Mouse (Mus musculus) kidney, postnatal 10 days (tissue): ENCODE measurements around the gene Aqr.

ENCODE experiments used
- DNase-seq: peaks from one replicate; pipeline ENCODE4 v3.0.0; 2021; ENCODE audit warnings: mixed read lengths

The Aqr gene

GRCm38 (mm10) chr2:114133355-114133754 is 53.5 kb downstream of the Aqr start:
- DNase-seq = no peak

GRCm38 (mm10) chr2:114130657-114131056 is 56.2 kb downstream of the Aqr start:
- no peak for DNase-seq

DNA sequence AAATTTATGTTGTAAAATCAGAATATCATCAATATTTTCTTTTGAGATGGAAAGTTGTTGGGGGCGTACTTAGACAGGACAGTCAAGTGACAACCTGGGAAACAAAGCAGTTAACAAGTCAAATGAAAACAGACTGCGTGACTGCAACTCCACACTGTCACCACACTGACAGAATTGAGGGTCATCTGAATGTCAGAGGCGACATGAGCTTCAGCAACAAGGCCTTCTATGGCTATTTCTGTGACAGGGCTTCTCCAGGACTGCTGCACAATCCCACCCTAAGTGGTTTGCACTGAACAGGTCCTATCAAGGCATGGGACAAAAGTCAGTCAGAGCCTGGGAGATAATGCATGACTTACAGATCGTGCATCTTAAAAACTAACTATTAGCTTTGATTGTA is 63.5 kb downstream of the Aqr start:
- no peak for DNase-seq

GRCm38 (mm10) chr2:114119451-114119850 is 67.4 kb downstream of the Aqr start:
- peak; percentile 48 for DNase-seq

GRCm38 (mm10) chr2:114117665-114118064 is 69.2 kb downstream of the Aqr start:
- no peak for DNase-seq

DNA sequence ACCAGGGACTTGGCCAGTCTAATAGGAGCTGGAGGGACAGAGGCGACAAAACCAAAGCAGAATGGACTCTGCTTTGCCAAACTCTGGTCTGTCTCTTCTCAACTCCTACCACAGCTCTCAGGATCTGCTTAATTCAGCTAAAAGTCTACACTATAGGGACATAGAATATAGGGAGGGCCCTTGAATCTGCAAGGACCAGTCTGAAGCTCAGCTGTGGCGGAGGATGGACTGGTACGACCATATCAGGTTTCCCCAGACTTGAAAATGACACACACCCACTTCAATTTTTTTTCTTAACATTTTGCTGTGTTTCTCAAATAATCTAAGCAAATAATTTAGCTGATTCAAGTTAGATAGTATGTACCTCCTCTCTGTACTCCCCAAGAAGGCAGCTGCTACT is 69.6 kb downstream of the Aqr start:
- no peak for DNase-seq

DNA sequence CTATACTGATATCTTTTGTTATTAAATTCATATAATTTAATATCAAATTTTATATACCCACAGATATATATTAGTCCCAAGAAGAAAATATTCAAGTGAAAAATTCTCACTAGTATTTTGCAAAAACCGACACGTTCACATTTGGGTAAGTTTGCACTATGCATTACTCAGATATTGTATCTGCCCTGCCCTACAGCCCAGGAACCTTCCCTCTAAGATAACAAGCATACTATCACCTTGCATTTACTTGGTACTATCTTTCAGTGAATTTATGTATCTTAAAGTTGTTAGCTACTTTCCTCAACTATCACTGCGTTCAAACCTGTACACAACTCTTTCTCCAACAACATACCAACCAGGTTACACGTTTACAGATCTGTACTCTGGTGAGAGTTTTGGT is 71.3 kb downstream of the Aqr start:
- no peak for DNase-seq

- DNase-seq = no peak
Measured at GRCm38 (mm10) chr2:114107288-114108278, 79.2 kb downstream of the Aqr start.

DNA sequence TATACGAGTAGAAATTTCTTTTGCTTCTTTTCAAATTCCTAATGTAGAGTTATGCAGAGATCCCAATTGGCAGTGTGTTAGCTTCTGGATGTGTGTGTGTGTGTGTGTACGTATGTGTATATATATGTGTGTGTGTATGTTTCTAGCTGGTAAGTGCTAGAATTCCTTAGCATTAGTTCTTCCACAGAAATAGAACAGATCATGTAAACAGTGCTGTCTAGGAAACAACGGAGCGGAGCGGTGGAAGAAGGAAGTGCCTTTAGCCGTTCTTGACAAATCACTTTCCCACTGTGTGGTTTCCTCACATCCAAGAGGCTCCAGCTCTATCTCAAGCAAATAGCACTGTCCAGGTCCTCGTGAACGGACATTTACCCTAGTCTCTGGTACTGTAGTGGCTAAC is 80.4 kb downstream of the Aqr start:
- no peak for DNase-seq

DNA sequence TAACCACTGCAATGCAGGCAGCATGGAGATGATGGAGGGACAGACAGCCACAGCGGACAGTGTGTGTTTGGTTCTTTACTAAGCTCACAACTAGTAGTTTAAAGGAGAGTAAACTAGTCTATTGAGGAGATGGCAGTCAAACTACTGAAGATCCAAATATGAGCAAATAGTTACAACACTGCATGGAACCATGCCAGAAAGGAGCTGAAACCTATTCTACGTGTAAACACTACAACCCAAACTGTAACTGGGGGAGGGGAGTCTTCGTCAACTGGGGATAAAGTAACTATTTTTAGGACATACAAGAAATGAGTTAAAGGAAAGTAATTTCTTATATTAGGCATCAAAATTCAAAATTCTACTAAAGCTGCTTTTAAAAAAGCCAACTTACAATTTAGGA is 84.4 kb downstream of the Aqr start:
- no peak for DNase-seq

DNA sequence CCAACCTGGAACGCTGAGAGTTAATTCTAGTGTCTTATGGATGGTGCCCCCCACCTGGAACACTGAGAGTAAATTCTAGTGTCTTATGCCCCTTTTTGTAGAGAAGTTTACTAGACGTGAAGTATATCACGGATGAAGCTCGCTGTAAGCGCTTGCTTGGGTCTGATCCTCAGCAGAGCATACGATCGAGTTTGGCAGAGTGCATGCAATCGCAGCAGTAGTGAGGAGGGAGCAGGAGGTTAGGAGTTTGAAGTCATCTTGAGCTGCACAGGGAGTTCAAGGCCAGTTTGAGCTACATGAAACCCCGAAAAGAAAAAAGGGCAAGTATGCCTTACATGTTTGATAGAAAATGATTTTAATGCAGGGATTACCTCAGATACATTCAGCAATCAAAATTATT is 86.0 kb downstream of the Aqr start:
- DNase-seq = no peak

DNA sequence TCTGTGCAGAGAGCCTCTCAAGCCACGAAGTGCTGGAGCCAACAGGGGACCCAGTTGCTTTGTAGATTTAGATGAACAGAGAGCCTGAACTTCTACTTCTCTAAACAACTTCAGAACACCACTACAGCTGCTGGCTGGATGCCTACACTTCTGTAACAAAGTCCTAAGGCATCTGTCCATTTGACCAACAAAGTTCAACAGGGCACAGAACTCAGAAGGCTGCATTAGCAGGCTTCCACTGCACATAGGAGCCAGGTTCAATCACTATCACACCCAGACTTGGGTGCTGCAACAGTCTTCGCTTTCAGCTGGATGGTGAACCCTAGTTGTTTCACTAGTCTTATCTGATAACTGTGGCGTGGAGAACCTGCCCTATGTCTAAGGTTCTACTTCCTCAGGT is 87.0 kb downstream of the Aqr start:
- no peak for DNase-seq

- no peak for DNase-seq
Measured at GRCm38 (mm10) chr2:114099109-114099508, 87.7 kb downstream of the Aqr start.

- no peak for DNase-seq
Measured at GRCm38 (mm10) chr2:114097627-114098026, 89.2 kb downstream of the Aqr start.

GRCm38 (mm10) chr2:114096570-114096969 is 90.3 kb downstream of the Aqr start:
- DNase-seq = no peak

DNA sequence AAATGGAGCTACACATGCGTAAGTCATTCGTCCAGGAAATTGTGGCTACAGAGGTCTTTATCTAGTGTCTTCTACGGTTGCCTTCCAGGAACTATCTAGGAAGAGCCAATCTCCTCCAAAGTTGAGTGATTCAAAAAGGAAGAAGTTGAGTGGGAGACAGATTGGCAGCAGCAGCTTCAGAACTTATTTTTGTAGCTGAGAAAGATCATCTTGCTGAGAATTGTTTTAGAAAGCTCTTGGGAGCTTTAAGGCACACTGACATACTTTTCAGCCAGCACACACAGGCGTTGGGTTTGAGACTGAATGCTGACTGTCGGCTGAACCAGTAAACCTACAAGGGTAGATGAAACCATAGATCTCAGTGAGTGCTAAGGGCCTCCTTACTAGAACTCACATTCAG is 91.5 kb downstream of the Aqr start:
- no peak for DNase-seq

DNA sequence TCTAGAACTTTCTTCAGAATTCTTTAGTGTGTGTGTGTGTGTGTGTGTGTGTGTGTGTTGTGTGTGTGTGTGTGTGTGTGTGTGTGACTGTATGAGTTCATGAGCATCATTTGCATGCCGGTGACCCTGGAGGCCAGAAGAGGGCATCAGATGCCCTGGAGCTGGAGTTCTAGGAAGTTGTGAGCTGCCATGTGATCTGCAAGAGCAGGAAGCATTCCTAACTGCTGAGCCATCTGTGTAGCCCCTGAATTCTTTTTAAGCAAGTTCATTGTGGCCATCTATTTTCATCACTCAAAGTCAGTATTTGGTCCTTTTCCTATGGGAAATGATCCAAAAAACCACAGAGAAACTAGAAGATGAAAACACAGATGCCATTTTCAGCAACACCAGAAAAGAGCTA is 92.1 kb downstream of the Aqr start:
- no peak for DNase-seq

- no peak for DNase-seq
Measured at GRCm38 (mm10) chr2:114093577-114093976, 93.2 kb downstream of the Aqr start.

DNA sequence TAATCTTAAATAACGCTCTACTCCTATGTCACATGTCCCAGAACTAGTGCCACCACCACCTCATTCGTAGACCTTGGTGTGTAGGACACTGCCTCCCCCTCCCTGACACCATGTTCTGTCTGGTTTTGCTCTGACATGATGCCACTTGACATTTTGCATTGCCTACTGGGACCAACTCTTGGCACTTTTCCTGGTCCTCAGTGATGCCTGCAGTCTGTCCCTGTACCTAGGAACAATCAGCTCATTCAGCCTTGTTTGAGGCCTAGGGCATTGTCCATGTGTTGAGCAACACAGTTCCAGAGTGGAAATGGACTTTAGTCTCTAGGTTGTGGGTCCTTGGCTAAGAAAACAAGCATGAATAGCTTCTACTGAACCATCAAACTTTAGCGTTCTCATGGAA is 97.0 kb downstream of the Aqr start:
- DNase-seq = no peak

GRCm38 (mm10) chr2:114087271-114087670 is 99.6 kb downstream of the Aqr start:
- DNase-seq = no peak

- no peak for DNase-seq
Measured at GRCm38 (mm10) chr2:114071876-114072275, 114.9 kb downstream of the Aqr start.

DNA sequence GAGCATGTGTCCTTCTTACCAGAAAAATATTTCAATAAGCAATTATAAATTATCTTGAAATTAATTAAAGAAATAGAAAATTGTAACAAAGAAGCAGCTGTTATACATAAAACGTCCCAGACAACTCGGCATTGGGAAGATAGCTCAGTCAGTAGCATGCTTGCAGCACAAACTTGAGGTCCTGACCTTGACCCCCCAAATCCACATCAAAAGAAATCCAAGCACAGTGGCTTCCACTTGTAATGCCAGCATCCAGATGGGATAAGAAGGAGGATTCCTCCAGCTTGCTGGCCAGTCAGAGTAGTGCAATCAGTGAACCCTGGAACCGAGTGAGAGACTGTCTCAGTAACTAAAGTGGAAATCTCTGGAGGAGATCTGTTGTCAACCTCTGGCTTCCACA is 120.6 kb downstream of the Aqr start:
- no peak for DNase-seq

DNA sequence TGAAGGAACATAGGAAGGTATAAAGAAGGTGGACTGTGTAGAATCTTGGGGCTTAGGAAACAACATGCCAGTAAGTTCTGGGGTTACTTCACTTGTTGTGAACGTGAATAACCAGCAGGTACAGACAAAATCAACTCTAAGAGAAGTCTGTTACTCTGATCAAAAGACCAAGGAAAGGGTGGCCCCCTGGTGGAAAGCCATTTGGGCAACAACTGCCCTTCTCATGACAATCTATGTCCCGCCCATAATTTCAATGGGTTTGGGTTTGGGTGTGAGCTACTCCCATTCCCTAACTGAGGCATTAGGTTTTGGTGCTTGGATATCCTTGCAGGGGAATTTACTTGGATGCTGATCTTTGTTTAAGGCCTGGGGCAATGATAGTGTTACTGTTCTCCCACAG is 122.8 kb downstream of the Aqr start:
- DNase-seq = no peak

- no peak for DNase-seq
Measured at GRCm38 (mm10) chr2:114060071-114060591, 126.7 kb downstream of the Aqr start.

DNA sequence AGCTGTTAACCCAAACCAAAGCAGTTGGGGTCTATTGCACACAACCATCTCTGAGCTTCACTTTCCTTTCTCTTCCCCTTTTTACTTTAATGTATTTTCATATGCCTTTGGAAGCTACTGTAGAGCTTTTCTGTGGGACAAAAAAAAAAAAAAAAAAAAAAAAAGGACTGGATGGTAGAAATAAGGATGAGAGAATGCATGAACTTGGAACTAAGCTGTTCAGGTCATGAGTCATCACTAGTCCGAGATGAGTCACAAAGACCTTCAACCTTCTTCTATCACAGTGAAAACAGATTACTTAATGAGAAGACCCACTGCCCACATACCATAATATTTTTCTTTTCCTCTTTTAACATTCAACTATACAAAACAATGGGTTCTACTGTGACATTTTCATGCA is 127.2 kb downstream of the Aqr start:
- DNase-seq = no peak
